Mouse (Mus musculus): ENCODE measurements around the gene Hnrnpd. TPM values are rescaled to one million over a fixed set of nuclear protein-coding genes. Genes with fewer than 3 reads are reported as not detected.

Hnrnpd gene
- total and polyA plus RNA-seq, 3 experiments, result 10.2 to 90.3 (median 83.0) TPM

DNA sequence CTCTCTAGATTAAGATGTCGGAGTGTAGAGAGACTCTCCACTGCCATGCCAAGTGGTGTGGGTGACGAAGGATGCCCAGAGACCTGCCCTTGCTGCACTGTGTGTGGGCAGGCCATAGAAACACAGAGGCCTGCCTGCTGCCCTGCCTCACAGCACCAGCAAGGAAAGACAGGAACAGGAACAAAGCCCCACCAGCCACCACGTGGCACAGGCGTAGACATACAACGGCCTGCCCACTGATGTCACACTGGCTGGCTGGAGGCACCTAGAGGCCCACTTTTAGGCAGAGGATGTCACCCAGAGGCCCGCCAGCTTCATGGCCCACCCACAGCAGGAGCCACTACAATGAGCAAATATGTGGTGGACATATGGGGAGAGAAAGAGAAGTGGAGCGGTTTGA is 21.3 kb upstream of the Hnrnpd start:
- Histone ChIP-seq H3K4me3 (no peak overlapping the region), H3K9ac (ENCODE audit: low read depth, low read length) (no peak overlapping the region), H3K27me3 (ENCODE audit: control insufficient read depth, insufficient read depth, low read length) (no peaks in the 10 kb centered on the region), H3K36me3 (ENCODE audit: control insufficient read depth, insufficient read depth, low read length) (no peaks in the 10 kb centered on the region), H3K27ac (no peak overlapping the region), H3K79me2 (replicated peaks; ENCODE audit: control insufficient read depth, insufficient read depth, low read length) (no peaks in the 10 kb centered on the region), H3K4me1 (ENCODE audit: control insufficient read depth, insufficient read depth, low read length) (no peaks in the 10 kb centered on the region)
- no peak for TF ChIP-seq EP300 (IDR thresholded peaks at IDR 0.05; ENCODE audit: insufficient read depth, low read depth, low read length)
- TF ChIP-seq CTCF (IDR thresholded peaks at IDR 0.05), result no peak
- no peak for TF ChIP-seq POLR2A (IDR thresholded peaks at IDR 0.05; ENCODE audit: insufficient read depth, low read depth, low read length)
- 73% methylated on average over 7 of the region's 7 CpGs for WGBS
- DNase-seq, result no peak
- intact Hi-C loops (cut with DNase I), result no loop called here

DNA sequence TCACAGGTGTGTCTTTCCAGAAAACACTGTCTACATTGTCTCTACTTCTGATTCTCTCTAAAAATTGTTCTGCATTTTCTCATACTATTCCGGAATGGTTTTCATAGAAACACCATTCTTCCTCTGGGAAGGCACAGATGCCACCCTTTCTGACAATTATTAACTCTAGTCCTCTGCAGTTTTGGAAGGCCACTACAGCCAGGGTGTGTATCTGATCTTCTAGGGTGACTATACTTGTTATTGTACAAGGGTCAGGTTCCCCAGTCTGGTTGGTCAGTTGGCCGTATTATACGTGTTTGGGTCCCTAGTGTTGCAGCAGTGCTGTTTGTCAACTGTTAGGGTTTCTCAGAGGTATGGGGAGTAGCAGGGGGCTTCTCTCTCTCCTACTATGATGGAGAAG is 15.9 kb upstream of the Hnrnpd start:
- H3K9ac ChIP-seq (ENCODE audit: low read depth, low read length), result no peak overlapping the region
- WGBS, result 93% methylated on average over 3 of the region's 3 CpGs
- TF ChIP-seq POLR2A (IDR thresholded peaks at IDR 0.05; ENCODE audit: insufficient read depth, low read depth, low read length) (no peak), EP300 (IDR thresholded peaks at IDR 0.05; ENCODE audit: insufficient read depth, low read depth, low read length) (no peak), CTCF (IDR thresholded peaks at IDR 0.05) (no peak)
- H3K36me3 ChIP-seq (ENCODE audit: control insufficient read depth, insufficient read depth, low read length), result no peaks in the 10 kb centered on the region
- no peaks in the 10 kb centered on the region for H3K4me1 ChIP-seq (ENCODE audit: control insufficient read depth, insufficient read depth, low read length)
- H3K79me2 ChIP-seq (replicated peaks; ENCODE audit: control insufficient read depth, insufficient read depth, low read length), result no peaks in the 10 kb centered on the region
- H3K27ac ChIP-seq, result no peak overlapping the region
- H3K4me3 ChIP-seq, result no peak overlapping the region
- no peaks in the 10 kb centered on the region for H3K27me3 ChIP-seq (ENCODE audit: control insufficient read depth, insufficient read depth, low read length)
- intact Hi-C loops (cut with DNase I), result no loop called here
- DNase-seq, result no peak

DNA sequence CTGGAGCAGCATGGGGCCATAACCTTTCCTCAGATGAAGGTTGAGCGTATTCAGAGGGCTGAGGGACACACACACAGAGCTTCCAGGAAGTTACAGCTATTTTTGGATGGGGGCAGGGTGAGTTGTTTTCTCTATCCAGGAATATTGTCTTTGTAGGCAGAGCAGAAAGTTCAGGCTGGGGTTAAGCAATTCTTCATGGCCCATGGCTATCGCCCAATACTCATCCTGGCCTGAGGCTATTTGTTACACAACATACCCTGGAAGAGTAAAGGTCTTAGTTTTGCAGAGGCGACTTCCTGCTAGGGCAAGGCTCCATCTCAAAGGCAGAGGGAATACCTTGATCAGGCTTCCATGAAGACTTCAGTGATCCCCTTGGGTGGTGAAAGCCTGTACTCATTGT is 15.4 kb upstream of the Hnrnpd start:
- Histone ChIP-seq H3K4me3 (no peak overlapping the region), H3K27me3 (ENCODE audit: control insufficient read depth, insufficient read depth, low read length) (no peaks in the 10 kb centered on the region), H3K79me2 (replicated peaks; ENCODE audit: control insufficient read depth, insufficient read depth, low read length) (no peaks in the 10 kb centered on the region), H3K9ac (ENCODE audit: low read depth, low read length) (no peak overlapping the region), H3K4me1 (ENCODE audit: control insufficient read depth, insufficient read depth, low read length) (no peaks in the 10 kb centered on the region), H3K36me3 (ENCODE audit: control insufficient read depth, insufficient read depth, low read length) (no peaks in the 10 kb centered on the region), H3K27ac (no peak overlapping the region)
- 65% methylated on average over 3 of the region's 3 CpGs for WGBS
- no peak for DNase-seq
- TF ChIP-seq POLR2A (IDR thresholded peaks at IDR 0.05; ENCODE audit: insufficient read depth, low read depth, low read length), result no peak
- no peak for TF ChIP-seq CTCF (IDR thresholded peaks at IDR 0.05)
- no peak for TF ChIP-seq EP300 (IDR thresholded peaks at IDR 0.05; ENCODE audit: insufficient read depth, low read depth, low read length)
- intact Hi-C loops (cut with DNase I), result no loop called here

DNA sequence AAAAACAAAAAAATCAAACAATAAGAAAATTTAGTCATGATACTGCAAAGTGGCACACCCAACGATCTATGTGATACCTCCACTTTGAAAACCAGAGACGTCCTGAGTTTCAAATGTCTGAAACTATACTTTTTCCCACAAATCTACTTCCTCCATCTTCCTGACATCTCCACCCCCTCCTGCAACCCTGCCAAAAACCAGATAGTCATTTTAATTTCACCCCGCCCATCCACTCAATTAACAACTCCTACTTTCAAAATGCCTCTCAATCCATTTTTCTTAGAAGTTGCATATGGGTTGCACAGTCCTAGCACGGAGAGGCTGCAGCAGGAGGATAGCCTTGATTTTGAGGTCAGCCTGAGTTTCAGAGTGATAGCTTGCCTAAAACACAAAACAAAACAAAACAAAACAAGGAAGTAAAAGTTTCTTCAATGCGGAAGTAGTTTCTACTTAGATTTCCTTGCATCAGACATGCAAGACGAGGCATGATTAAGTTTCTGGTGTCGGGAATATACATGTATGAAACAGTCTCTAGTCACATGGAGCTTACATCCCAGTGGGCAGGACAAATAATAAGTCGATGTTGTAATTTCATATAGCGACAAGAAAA is 4.8 kb upstream of the Hnrnpd start:
- Histone ChIP-seq H3K9ac (ENCODE audit: low read depth, low read length) (no peak overlapping the region), H3K4me3 (no peak overlapping the region), H3K4me1 (ENCODE audit: control insufficient read depth, insufficient read depth, low read length) (no peaks in the 10 kb centered on the region; the same call in 1 of the 2 replicates), H3K79me2 (replicated peaks; ENCODE audit: control insufficient read depth, insufficient read depth, low read length) (no peaks in the 10 kb centered on the region), H3K36me3 (ENCODE audit: control insufficient read depth, insufficient read depth, low read length) (no peaks in the 10 kb centered on the region; the same call in 1 of the 2 replicates), H3K27ac (no peak overlapping the region), H3K27me3 (ENCODE audit: control insufficient read depth, insufficient read depth, low read length) (no peaks in the 10 kb centered on the region)
- DNase-seq, result no peak
- WGBS, result 78% methylated on average over 9 of the region's 9 CpGs
- intact Hi-C loops (cut with DNase I), result no loop called here
- TF ChIP-seq EP300 (IDR thresholded peaks at IDR 0.05; ENCODE audit: insufficient read depth, low read depth, low read length) (no peak), CTCF (IDR thresholded peaks at IDR 0.05) (no peak), POLR2A (IDR thresholded peaks at IDR 0.05; ENCODE audit: insufficient read depth, low read depth, low read length) (no peak)

DNA sequence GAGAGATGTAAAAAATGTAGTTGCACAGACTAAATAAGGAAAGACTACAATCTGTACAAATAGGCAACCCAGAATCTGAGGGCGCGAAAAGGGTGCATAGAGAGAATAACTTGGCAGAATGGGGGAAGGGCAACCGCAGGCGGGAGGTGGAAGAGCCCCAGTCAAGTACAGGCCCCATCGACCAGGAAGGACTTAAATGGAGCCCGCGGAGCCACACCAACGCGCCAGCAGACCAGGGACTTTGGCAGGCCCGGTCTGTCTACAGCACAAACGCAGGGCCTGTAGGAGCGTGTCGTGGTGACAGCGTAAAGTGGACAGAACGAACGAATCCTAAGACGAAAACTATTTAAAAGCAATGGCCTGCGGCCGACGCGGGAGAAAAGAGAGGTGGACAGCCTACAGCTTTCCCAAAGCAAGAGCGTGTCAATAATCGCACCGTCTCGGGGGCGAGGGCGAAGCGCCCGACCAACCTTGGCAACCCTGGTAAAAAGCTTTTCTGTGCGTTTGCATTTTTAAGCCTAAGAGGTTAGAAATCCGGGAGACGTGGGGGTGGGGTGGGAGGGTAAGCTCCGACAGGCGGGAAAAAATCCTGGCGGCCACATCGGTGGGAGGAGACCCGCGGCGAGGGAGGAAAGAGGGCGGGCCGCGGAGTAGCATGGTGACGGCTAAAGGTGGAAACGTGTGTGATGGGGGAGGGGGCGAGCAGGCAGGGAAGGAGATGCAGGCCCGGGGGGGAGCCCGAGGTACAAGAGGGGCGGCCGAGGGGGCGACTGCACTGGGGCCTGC is 1.0 kb downstream of the Hnrnpd start:
- Histone ChIP-seq H3K9ac (ENCODE audit: low read depth, low read length) (peak overlapping the region; percentile 100), H3K27me3 (ENCODE audit: control insufficient read depth, insufficient read depth, low read length) (no peaks in the 10 kb centered on the region), H3K79me2 (replicated peaks; ENCODE audit: control insufficient read depth, insufficient read depth, low read length) (no peaks in the 10 kb centered on the region; the same call in 1 of the 2 replicates), H3K4me3 (peak overlapping the region; percentile 94), H3K27ac (peak overlapping the region; percentile 96), H3K4me1 (ENCODE audit: control insufficient read depth, insufficient read depth, low read length) (peaks cover 9% of the 10 kb centered on the region), H3K36me3 (ENCODE audit: control insufficient read depth, insufficient read depth, low read length) (peaks cover 35% of the 10 kb centered on the region)
- intact Hi-C loops (cut with DNase I), result loop anchor here (1.0 to 5.0 kb wide), 4 partner anchors 62 to 540 kb away; partner anchors contain the start of genes Cops4, Enoph1, Hnrnpdl and Sec31a
- TF ChIP-seq POLR2A (IDR thresholded peaks at IDR 0.05; ENCODE audit: insufficient read depth, low read depth, low read length), result no peak
- no peak for TF ChIP-seq EP300 (IDR thresholded peaks at IDR 0.05; ENCODE audit: insufficient read depth, low read depth, low read length)
- no peak for TF ChIP-seq CTCF (IDR thresholded peaks at IDR 0.05)
- DNase-seq, result peak; percentile 86
- WGBS, result under 1% methylated on average over 46 of the region's 50 CpGs

Data from heart, adult 2 months (tissue).